Mouse (Mus musculus) hindbrain, embryonic 13.5 days (tissue): Measurements from ENCODE around the gene Tbc1d2. TPM values are rescaled to one million over a fixed set of nuclear protein-coding genes. Genes with fewer than 3 reads are reported as not detected.
"Not testable (repeated sequence)": the region's sequence is repeated elsewhere in the genome, so short reads cannot be mapped to it uniquely, and the experiment has no call there.

Experiments used
- ATAC-seq: fragments of 200-750 bp; cut with Nextera tagmentation; 2 replicates; pipeline ENCODE4 v1.8.0; 2017; ENCODE audit warnings: moderate TSS enrichment; ENCODE audit not compliant: low FRiP score
- H3K27ac ChIP-seq: fragments of 300-500 bp; sonication (generic); 2 replicates; pipeline ENCODE4 v1.5.1; 2015; ENCODE audit warnings: inconsistent platforms, mild to moderate bottlenecking, moderate library complexity
- H3K27me3 ChIP-seq: fragments of 300-500 bp; sonication (generic); 2 replicates; pipeline ENCODE4 v1.6.1; 2015; ENCODE audit warnings: mild to moderate bottlenecking, inconsistent platforms
- H3K36me3 ChIP-seq: fragments of 300-500 bp; sonication (generic); 2 replicates; pipeline ENCODE4 v1.6.1; 2015; ENCODE audit warnings: mild to moderate bottlenecking, inconsistent platforms
- H3K4me1 ChIP-seq: fragments of 300-500 bp; sonication (generic); replicated peaks from 2 replicates; pipeline ENCODE4 v1.6.1; 2015; ENCODE audit warnings: inconsistent platforms
- H3K4me2 ChIP-seq: fragments of 300-500 bp; sonication (generic); 2 replicates; pipeline ENCODE4 v1.6.1; 2015; ENCODE audit warnings: inconsistent platforms, mild to moderate bottlenecking, moderate library complexity
- H3K4me3 ChIP-seq: fragments of 300-500 bp; sonication (generic); 2 replicates; pipeline ENCODE4 v1.5.1; 2015; ENCODE audit warnings: mild to moderate bottlenecking, inconsistent platforms
- H3K9ac ChIP-seq: fragments of 300-500 bp; sonication (generic); 2 replicates; pipeline ENCODE4 v1.6.1; 2015; ENCODE audit warnings: mild to moderate bottlenecking, inconsistent platforms
- H3K9me3 ChIP-seq: fragments of 300-500 bp; sonication (generic); 2 replicates; pipeline ENCODE4 v1.6.1; 2016; ENCODE audit warnings: inconsistent platforms
- WGBS: fragments of 180-500 bp; shearing (Covaris S2); methylation state at CpG from one replicate; pipeline ENCODE4 v1.1.7; 2015; 5-methylcytosine and 5-hydroxymethylcytosine counted together
- polyA plus RNA-seq: library from polyadenylated mRNA; unstranded; fragments of >200 nt; fragmentation: Nextera tagmentation; extraction: Ambion mirVana; gene quantifications from 2 replicates; pipeline ENCODE4 v1.2.1, GENCODE M21; 2015

Tbc1d2 gene
- polyA plus RNA-seq, 1 experiment from 2014 or later, result 0.73 TPM

DNA sequence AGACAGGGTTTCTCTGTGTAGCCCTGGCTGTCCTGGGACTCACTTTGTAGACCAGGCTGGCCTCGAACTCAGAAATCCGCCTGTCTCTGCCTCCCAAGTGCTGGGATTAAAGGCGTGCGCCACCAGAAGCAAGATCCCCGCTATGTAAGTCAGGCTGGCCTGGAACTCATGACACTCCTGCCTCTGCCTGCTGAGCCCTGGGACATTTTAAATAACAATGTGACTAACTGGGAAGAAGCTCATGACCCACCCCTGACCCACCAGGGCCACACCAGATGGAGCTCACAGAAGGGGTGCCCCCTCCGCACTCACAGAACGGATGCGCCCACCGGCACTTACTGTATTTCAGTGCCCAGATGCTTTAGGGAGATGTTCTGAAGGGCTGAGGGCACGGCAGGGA lies 12.8 kb downstream of the Tbc1d2 start:
- H3K4me3 ChIP-seq, H3K9ac ChIP-seq, H3K4me1 ChIP-seq, ATAC-seq, H3K9me3 ChIP-seq, H3K36me3 ChIP-seq, H3K27me3 ChIP-seq, H3K4me2 ChIP-seq, H3K27ac ChIP-seq: not testable (repeated sequence)
- WGBS, result 91% methylated on average over 10 of the region's 10 CpGs

DNA sequence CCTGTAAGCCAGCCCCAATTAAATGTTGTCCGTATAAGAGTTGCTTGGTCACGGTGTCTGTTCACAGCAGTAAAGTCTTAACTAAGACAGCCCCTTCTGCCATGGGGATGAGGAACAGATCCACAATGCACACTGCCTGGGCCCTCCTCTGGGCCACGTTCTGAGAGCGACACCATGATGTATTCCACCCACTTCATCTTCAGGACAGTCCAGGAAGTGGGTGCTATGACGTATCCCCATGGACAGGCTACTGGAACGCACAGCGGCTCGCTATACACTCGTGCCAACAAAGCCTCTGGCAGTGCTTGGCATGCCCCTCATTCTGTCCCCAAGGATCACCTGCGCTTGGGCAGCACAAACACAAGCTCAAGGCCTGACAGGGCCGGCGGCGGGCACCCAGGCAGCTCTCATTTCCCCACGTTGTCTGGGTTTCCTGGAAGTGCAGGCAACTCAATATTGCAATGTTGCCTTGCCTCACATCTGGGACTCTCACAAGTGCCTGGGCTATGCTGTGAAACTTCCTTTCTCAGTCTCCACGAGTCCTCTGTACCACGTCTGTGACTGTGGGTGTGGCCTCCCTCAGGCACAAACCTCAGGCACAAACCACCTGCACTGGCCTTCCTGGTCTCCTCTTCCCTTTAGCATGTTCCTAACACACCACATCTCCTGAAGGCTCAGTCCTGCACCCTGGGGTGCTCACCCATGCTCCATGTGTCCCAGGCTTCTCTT lies 14.1 kb downstream of the Tbc1d2 start:
- H3K9me3 ChIP-seq, result no peaks in the 10 kb centered on the region
- H3K4me1 ChIP-seq, result no peaks in the 10 kb centered on the region
- H3K27me3 ChIP-seq, result no peaks in the 10 kb centered on the region; the same call in 1 of the 2 replicates
- 87% methylated on average over 16 of the region's 16 CpGs for whole genome bisulfite sequencing
- H3K27ac ChIP-seq, result no peak overlapping the region
- no peaks in the 10 kb centered on the region for H3K36me3 ChIP-seq
- H3K9ac ChIP-seq, result no peak overlapping the region
- no peak overlapping the region for H3K4me3 ChIP-seq
- H3K4me2 ChIP-seq, result no peak overlapping the region
- ATAC-seq, result no peak

- no peak for ATAC-seq
- H3K4me1 ChIP-seq, result no peaks in the 10 kb centered on the region
- no peak overlapping the region for H3K9ac ChIP-seq
- H3K27me3 ChIP-seq, result no peaks in the 10 kb centered on the region; the same call in 1 of the 2 replicates
- H3K4me2 ChIP-seq, result no peak overlapping the region
- no peak overlapping the region for H3K27ac ChIP-seq
- WGBS, result 52% methylated on average over 6 of the region's 6 CpGs
- no peaks in the 10 kb centered on the region for H3K9me3 ChIP-seq
- H3K4me3 ChIP-seq, result no peak overlapping the region
- H3K36me3 ChIP-seq, result no peaks in the 10 kb centered on the region
These were observed 15.1 kb downstream of the Tbc1d2 start for GRCm38 (mm10) chr4:46634881-46635280.

DNA sequence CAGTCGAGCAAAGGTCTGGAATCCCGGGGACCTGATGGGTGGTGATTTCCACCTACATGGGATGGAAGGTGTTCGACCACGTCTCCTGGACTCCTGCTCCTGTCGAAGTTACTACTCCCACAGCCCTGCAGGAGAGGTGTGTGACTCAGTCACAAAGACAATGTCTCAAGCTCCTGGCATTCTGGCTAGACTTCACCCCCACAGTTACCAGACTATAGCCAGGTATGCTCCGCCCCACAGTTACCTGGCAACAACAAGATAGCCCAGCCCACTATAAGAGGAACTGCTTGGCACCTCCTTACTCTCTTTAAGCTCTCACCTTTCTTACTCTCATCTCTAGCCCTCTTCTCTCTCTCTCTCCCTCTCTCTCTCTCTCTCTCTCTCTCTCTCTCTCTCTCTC lies 16.4 kb downstream of the Tbc1d2 start:
- H3K36me3 ChIP-seq, H3K4me2 ChIP-seq, H3K4me1 ChIP-seq, H3K27me3 ChIP-seq, H3K9me3 ChIP-seq, H3K4me3 ChIP-seq, ATAC-seq, H3K27ac ChIP-seq, H3K9ac ChIP-seq: not testable (repeated sequence)
- WGBS, result 75% methylated on average over 6 of the region's 6 CpGs

DNA sequence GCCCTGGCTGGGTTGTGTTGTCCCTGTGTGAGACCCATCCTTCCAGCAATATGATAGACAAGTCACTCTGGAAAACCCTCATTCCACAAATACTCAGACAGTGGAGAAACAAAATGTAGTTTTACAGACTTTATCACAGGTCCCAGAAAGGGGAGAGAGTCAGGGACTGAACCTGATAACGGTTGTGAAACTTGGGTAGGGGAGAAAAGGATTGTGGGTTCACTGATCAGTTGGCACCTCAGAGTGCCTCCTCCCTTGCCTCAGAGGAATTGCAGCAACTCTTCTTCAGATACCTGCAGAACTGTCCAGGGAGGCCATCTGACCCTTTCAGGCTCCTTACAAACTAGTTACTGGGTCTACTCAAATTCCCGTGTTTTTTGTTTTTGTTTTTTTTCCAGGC lies 17.5 kb downstream of the Tbc1d2 start:
- WGBS, result 68% methylated on average over 2 of the region's 2 CpGs
- H3K27ac ChIP-seq, result no peak overlapping the region
- no peak overlapping the region for H3K4me3 ChIP-seq
- no peaks in the 10 kb centered on the region for H3K36me3 ChIP-seq
- H3K4me1 ChIP-seq, result peaks cover 7% of the 10 kb centered on the region
- no peak overlapping the region for H3K9ac ChIP-seq
- peaks cover 2% of the 10 kb centered on the region; the same call in 1 of the 2 replicates for H3K27me3 ChIP-seq
- no peak overlapping the region for H3K4me2 ChIP-seq
- H3K9me3 ChIP-seq, result no peaks in the 10 kb centered on the region
- no peak for ATAC-seq

GRCm38 (mm10) chr4:46630390-46630789 lies 19.6 kb downstream of the Tbc1d2 start:
- H3K9ac ChIP-seq, result no peak overlapping the region
- 55% methylated on average over 9 of the region's 9 CpGs for WGBS
- ATAC-seq, result no peak

GRCm38 (mm10) chr4:46628873-46629272 lies 21.1 kb downstream of the Tbc1d2 start:
- WGBS, result 45% methylated on average over 9 of the region's 9 CpGs
- ATAC-seq, result no peak

More at GRCm38 (mm10) chr4:46630390-46630789, 19.6 kb downstream of the Tbc1d2 start:
- Histone ChIP-seq H3K4me3 (no peak overlapping the region), H3K4me2 (no peak overlapping the region), H3K9me3 (no peaks in the 10 kb centered on the region), H3K27me3 (peaks cover 6% of the 10 kb centered on the region; the same call in 1 of the 2 replicates), H3K36me3 (no peaks in the 10 kb centered on the region), H3K4me1 (peaks cover 7% of the 10 kb centered on the region), H3K27ac (no peak overlapping the region)

GRCm38 (mm10) chr4:46628081-46628480 lies 21.9 kb downstream of the Tbc1d2 start:
- no peaks in the 10 kb centered on the region for H3K36me3 ChIP-seq
- no peak overlapping the region for H3K9ac ChIP-seq
- H3K4me2 ChIP-seq, result no peak overlapping the region
- H3K4me1 ChIP-seq, result peaks cover 7% of the 10 kb centered on the region
- no peak overlapping the region for H3K27ac ChIP-seq
- H3K9me3 ChIP-seq, result no peaks in the 10 kb centered on the region
- 89% methylated on average over 11 of the region's 11 CpGs for WGBS
- no peak for ATAC-seq
- H3K27me3 ChIP-seq, result 0 out of 2 replicates have a peak, but pooled peaks cover 6% of the 10 kb centered on the region
- no peak overlapping the region for H3K4me3 ChIP-seq

More at GRCm38 (mm10) chr4:46628873-46629272, 21.1 kb downstream of the Tbc1d2 start:
- H3K4me2 ChIP-seq, result no peak overlapping the region
- no peaks in the 10 kb centered on the region for H3K36me3 ChIP-seq
- no peak overlapping the region for H3K27ac ChIP-seq
- no peak overlapping the region for H3K9ac ChIP-seq
- H3K9me3 ChIP-seq, result no peaks in the 10 kb centered on the region
- H3K4me1 ChIP-seq, result peaks cover 7% of the 10 kb centered on the region
- 0 out of 2 replicates have a peak, but pooled peaks cover 6% of the 10 kb centered on the region for H3K27me3 ChIP-seq
- H3K4me3 ChIP-seq, result no peak overlapping the region

- Histone ChIP-seq H3K27ac (no peak overlapping the region), H3K4me1 (peaks cover 12% of the 10 kb centered on the region), H3K9me3 (no peaks in the 10 kb centered on the region), H3K4me2 (no peak overlapping the region), H3K4me3 (no peak overlapping the region), H3K27me3 (peaks cover 17% of the 10 kb centered on the region), H3K36me3 (no peaks in the 10 kb centered on the region), H3K9ac (no peak overlapping the region)
- ATAC-seq, result no peak
- 76% methylated on average over 10 of the region's 10 CpGs for WGBS
These were observed 24.9 kb downstream of the Tbc1d2 start for GRCm38 (mm10) chr4:46625101-46625500.

DNA sequence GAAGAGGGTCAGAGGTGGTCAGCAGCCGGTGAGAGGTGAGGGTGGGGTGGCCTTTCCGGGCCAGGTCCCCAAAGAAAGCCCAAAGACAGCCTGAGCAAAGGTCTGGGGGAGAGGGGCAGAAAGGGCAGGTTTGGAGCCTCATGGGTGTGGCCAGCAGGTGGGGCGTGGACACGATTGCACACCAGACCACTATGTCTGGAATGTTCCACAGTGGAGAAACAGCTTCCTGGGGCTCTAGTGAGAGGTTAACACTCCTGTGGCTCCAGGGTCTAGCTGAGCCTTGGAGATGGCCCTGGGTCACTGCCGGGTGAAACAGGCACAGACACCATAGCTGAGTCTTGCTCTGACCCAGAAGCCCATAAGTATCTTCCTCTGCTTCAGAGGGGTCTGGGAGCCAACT lies 27.0 kb downstream of the Tbc1d2 start:
- Histone ChIP-seq H3K27me3 (peaks cover 25% of the 10 kb centered on the region), H3K9me3 (no peaks in the 10 kb centered on the region), H3K27ac (no peak overlapping the region), H3K4me3 (no peak overlapping the region), H3K4me2 (no peak overlapping the region), H3K9ac (no peak overlapping the region), H3K4me1 (peaks cover 5% of the 10 kb centered on the region; the same call in 1 of the 2 replicates), H3K36me3 (no peaks in the 10 kb centered on the region)
- WGBS, result 88% methylated on average over 5 of the region's 5 CpGs
- no peak for ATAC-seq

- Histone ChIP-seq H3K9me3 (no peaks in the 10 kb centered on the region), H3K27ac (no peak overlapping the region), H3K4me1 (peaks cover 5% of the 10 kb centered on the region; the same call in 1 of the 2 replicates), H3K27me3 (peaks cover 25% of the 10 kb centered on the region), H3K36me3 (no peaks in the 10 kb centered on the region), H3K9ac (no peak overlapping the region), H3K4me2 (no peak overlapping the region), H3K4me3 (no peak overlapping the region)
- no peak for ATAC-seq
- WGBS, result 82% methylated on average over 8 of the region's 8 CpGs
These were observed 29.1 kb downstream of the Tbc1d2 start for GRCm38 (mm10) chr4:46620946-46621345.

DNA sequence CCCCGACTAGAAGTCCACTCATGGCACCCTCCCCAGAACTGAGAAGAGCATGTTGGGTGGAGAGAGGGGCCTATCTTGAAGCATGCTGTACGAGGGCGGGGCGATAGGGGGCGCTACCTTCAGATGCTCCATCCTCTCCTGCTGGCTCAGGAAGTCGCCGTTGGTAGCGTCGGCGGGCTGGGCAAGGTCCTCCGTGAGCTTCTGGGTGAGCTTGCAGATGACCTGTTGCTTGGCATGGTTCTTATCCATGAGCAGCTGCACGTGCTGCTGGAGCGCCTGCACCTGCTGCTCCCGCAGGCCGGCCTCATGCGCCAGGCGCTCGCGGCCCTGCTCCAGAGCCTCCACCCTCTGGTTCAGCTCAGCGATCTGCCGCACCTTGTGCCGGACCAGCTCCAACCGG lies 29.7 kb downstream of the Tbc1d2 start:
- no peak for ATAC-seq
- Histone ChIP-seq H3K27ac (no peak overlapping the region), H3K4me1 (peaks cover 5% of the 10 kb centered on the region; the same call in 1 of the 2 replicates), H3K27me3 (peaks cover 26% of the 10 kb centered on the region), H3K36me3 (no peaks in the 10 kb centered on the region), H3K9ac (no peak overlapping the region), H3K4me2 (peak overlapping the region; percentile 19; the same call in 1 of the 2 replicates), H3K4me3 (no peak overlapping the region), H3K9me3 (no peaks in the 10 kb centered on the region)
- WGBS, result 9% methylated on average over 23 of the region's 23 CpGs
